Mouse (Mus musculus): Measurements from ENCODE around the gene Timm10. TPM values are rescaled to one million over a fixed set of nuclear protein-coding genes. Genes with fewer than 3 reads are reported as not detected.

The Timm10 gene
- polyA plus RNA-seq, 1 experiment from 2014 or later, result 44.3 TPM

- Histone ChIP-seq H3K36me3 (peaks cover 14% of the 10 kb centered on the region; the same call in 1 of the 2 replicates), H3K9ac (0 out of 2 replicates have a peak overlapping the region, but pooled peaks have one; percentile 10), H3K4me2 (peak overlapping the region; percentile 69), H3K9me3 (no peaks in the 10 kb centered on the region), H3K4me3 (peak overlapping the region; percentile 32), H3K4me1 (peaks cover 10% of the 10 kb centered on the region), H3K27ac (no peak overlapping the region), H3K27me3 (peaks cover 58% of the 10 kb centered on the region)
- ATAC-seq (ENCODE audit: borderline replicate concordance, extremely low read depth, low FRiP score, low TSS enrichment), result peak; percentile 37; the same call in 1 of the 2 replicates
- under 1% methylated on average over 47 of the region's 47 CpGs for WGBS
Observed at GRCm38 (mm10) chr2:84865616-84866571, 39.1 kb downstream of the Timm10 start.

DNA sequence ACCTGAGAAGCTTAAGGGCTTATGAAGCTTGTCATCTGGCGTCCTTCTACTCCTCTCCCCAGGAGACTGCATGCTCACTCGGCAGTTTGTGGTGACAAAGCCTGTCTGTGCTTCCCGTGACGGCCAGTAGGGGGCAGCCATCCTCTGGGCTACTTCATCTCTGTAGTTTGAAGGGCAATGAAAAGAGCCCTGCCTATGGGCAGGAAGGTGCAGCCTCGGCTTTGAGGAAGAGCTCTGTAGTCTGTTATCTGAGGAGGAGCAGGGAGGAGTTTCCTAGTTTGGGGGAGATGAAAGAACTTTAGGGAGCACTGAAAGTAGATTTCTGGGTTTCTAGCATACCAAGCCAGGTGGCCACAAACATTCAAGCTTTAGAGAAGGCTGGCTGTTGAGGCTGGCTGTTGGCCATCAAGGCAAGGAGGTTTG lies 41.7 kb downstream of the Timm10 start:
- Histone ChIP-seq H3K9ac (no peak overlapping the region), H3K27ac (no peak overlapping the region), H3K27me3 (peaks cover 85% of the 10 kb centered on the region), H3K9me3 (no peaks in the 10 kb centered on the region), H3K36me3 (no peaks in the 10 kb centered on the region), H3K4me3 (no peak overlapping the region), H3K4me1 (peaks cover 24% of the 10 kb centered on the region), H3K4me2 (no peak overlapping the region)
- no peak for ATAC-seq (ENCODE audit: borderline replicate concordance, extremely low read depth, low FRiP score, low TSS enrichment)
- 8% methylated on average over 5 of the region's 5 CpGs for WGBS

GRCm38 (mm10) chr2:84868977-84869376 lies 42.2 kb downstream of the Timm10 start:
- H3K4me2 ChIP-seq, result no peak overlapping the region
- H3K9me3 ChIP-seq, result no peaks in the 10 kb centered on the region
- 68% methylated on average over 2 of the region's 2 CpGs for WGBS
- H3K27me3 ChIP-seq, result peaks cover 89% of the 10 kb centered on the region
- no peaks in the 10 kb centered on the region for H3K36me3 ChIP-seq
- peaks cover 24% of the 10 kb centered on the region for H3K4me1 ChIP-seq
- H3K9ac ChIP-seq, result no peak overlapping the region
- no peak for ATAC-seq (ENCODE audit: borderline replicate concordance, extremely low read depth, low FRiP score, low TSS enrichment)
- no peak overlapping the region for H3K27ac ChIP-seq
- no peak overlapping the region for H3K4me3 ChIP-seq

DNA sequence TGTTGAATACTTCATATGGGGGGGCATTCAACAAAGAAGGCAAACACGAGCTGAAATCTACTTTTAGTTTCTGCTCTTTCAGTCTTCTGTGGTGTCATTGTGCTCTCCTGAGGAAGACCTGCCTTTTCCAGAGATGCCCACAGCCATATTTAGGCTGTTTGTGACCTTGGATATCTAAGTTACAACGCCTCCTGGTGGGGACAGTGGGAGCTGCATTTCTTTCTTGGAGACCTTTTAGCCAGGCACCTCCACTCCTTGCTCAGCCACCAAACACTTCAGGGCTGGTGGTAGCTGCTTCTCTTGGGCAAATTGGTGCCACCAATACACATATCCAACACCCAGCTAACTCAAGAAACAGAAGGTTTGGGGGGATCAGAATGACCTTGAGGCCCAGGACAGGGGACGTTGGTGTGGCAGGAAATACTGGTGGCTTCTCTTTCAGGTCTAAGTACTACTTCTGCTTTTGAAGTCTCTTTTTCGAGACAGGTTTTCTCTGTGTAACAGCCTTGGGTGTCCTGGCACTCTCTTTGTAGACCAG lies 43.9 kb downstream of the Timm10 start:
- Histone ChIP-seq H3K27ac (no peak overlapping the region), H3K4me1 (peaks cover 22% of the 10 kb centered on the region), H3K9me3 (no peaks in the 10 kb centered on the region), H3K4me2 (no peak overlapping the region), H3K4me3 (no peak overlapping the region), H3K9ac (no peak overlapping the region), H3K36me3 (no peaks in the 10 kb centered on the region), H3K27me3 (peaks cover 100% of the 10 kb centered on the region)
- 58% methylated on average over 4 of the region's 4 CpGs for WGBS
- ATAC-seq (ENCODE audit: borderline replicate concordance, extremely low read depth, low FRiP score, low TSS enrichment), result no peak

DNA sequence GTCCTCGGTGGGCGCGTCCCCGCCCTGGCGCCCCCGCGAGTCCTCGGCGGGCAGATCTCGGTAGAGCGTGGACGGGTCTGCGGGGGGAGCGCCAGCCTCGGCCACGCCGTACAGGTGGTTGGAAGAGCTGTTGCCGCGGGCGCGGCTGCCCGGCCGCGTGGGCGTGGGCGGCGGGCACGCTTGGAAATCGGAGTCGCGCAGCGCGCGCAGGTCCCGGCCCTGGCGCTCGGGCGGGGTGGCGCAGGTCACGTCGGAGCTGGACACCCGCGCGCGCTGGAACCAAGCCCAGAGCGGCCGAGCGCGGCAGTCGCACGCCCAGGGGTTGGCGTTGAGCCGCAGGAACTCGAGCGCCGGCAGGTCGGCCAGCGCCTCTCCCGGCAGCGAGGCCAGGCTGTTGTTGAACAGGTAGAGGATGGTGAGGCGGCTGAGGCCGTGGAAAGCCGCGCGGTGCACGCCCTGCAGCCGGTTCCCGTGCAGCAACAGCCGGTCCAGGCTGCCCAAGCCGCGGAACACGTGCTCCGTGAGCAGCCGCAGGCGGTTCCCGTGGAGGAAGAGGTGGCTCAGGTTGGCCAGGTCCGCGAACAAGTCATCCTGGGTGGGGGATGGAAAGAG lies 45.4 kb downstream of the Timm10 start:
- Histone ChIP-seq H3K36me3 (no peaks in the 10 kb centered on the region), H3K9me3 (no peaks in the 10 kb centered on the region), H3K4me1 (peaks cover 14% of the 10 kb centered on the region), H3K4me3 (peak overlapping the region; percentile 49), H3K27ac (no peak overlapping the region), H3K4me2 (peak overlapping the region; percentile 94), H3K27me3 (peaks cover 95% of the 10 kb centered on the region), H3K9ac (peak overlapping the region; percentile 13; the same call in 1 of the 2 replicates)
- peak; percentile 29; the same call in 1 of the 2 replicates for ATAC-seq (ENCODE audit: borderline replicate concordance, extremely low read depth, low FRiP score, low TSS enrichment)
- 1% methylated on average over 76 of the region's 78 CpGs for WGBS

DNA sequence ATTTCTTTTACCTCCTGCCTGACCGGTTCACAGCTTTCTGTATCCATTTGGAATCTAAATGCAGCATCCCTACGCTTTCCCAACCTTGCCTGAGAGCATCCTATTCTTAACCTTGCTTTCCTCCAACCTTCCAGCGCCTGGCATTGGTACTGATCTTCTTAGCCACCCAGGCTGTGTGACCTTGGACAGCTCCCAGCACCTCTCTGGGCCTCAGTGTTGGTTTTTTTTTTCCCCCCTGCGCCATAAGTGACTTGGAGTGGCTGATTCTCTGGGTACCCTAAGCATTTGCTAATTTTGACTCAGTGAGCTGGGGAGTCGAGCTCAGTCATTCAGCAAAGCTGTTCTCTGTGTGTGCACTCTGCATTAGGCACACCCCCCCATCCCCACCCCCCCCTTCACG lies 49.0 kb downstream of the Timm10 start:
- H3K4me3 ChIP-seq, result no peak overlapping the region
- H3K9me3 ChIP-seq, result no peaks in the 10 kb centered on the region
- no peak for ATAC-seq (ENCODE audit: borderline replicate concordance, extremely low read depth, low FRiP score, low TSS enrichment)
- no peak overlapping the region for H3K4me2 ChIP-seq
- 36% methylated on average over 6 of the region's 6 CpGs for whole genome bisulfite sequencing
- H3K36me3 ChIP-seq, result no peaks in the 10 kb centered on the region
- no peak overlapping the region for H3K9ac ChIP-seq
- H3K4me1 ChIP-seq, result peaks cover 14% of the 10 kb centered on the region
- H3K27ac ChIP-seq, result no peak overlapping the region
- peaks cover 67% of the 10 kb centered on the region for H3K27me3 ChIP-seq

Other genes starting within 250 kb of the Timm10 start
- gene Ctnnd1, start 176.2 kb upstream of the Timm10 start, polyA plus RNA-seq (2015; fragmentation: Nextera tagmentation; extraction: Ambion mirVana), result 61.5 and 66.0 TPM in 2 replicates
- 0.13 and 0.22 TPM in 2 replicates for gene Btbd18, start 167.9 kb upstream of the Timm10 start, polyA plus RNA-seq (2015; fragmentation: Nextera tagmentation; extraction: Ambion mirVana)
- 356 and 375 TPM in 2 replicates for gene Selenoh, start 156.2 kb upstream of the Timm10 start, polyA plus RNA-seq (2015; fragmentation: Nextera tagmentation; extraction: Ambion mirVana)
- gene Gm28635, start 149.0 kb upstream of the Timm10 start, polyA plus RNA-seq (2015; fragmentation: Nextera tagmentation; extraction: Ambion mirVana), result not detected in 2 replicates
- 37.1 and 38.0 TPM in 2 replicates for gene Med19, start 148.6 kb upstream of the Timm10 start, polyA plus RNA-seq (2015; fragmentation: Nextera tagmentation; extraction: Ambion mirVana)
- 118 and 121 TPM in 2 replicates for gene Tmx2, start 147.9 kb upstream of the Timm10 start, polyA plus RNA-seq (2015; fragmentation: Nextera tagmentation; extraction: Ambion mirVana)
- gene Zdhhc5, start 111.8 kb upstream of the Timm10 start, polyA plus RNA-seq (2015; fragmentation: Nextera tagmentation; extraction: Ambion mirVana), result 24.5 and 24.9 TPM in 2 replicates
- 27.1 and 29.3 TPM in 2 replicates for gene Clp1, start 99.6 kb upstream of the Timm10 start, polyA plus RNA-seq (2015; fragmentation: Nextera tagmentation; extraction: Ambion mirVana)
- gene Ypel4, start 92.9 kb upstream of the Timm10 start, polyA plus RNA-seq (2015; fragmentation: Nextera tagmentation; extraction: Ambion mirVana), result 6.3 and 6.6 TPM in 2 replicates
- gene Gm19426, start 83.3 kb upstream of the Timm10 start, polyA plus RNA-seq (2015; fragmentation: Nextera tagmentation; extraction: Ambion mirVana), result 7.3 and 9.8 TPM in 2 replicates
- 92.3 and 104 TPM in 2 replicates for gene Serping1, start 51.6 kb upstream of the Timm10 start, polyA plus RNA-seq (2015; fragmentation: Nextera tagmentation; extraction: Ambion mirVana)
- gene Ube2l6, start 28.2 kb upstream of the Timm10 start, polyA plus RNA-seq (2015; fragmentation: Nextera tagmentation; extraction: Ambion mirVana), result 63.8 and 63.9 TPM in 2 replicates
- 0.20 and 0.27 TPM in 2 replicates for gene Smtnl1, start 4.3 kb upstream of the Timm10 start, polyA plus RNA-seq (2015; fragmentation: Nextera tagmentation; extraction: Ambion mirVana)
- 15.1 and 15.9 TPM in 2 replicates for gene Slc43a1, start 11.9 kb downstream of the Timm10 start, polyA plus RNA-seq (2015; fragmentation: Nextera tagmentation; extraction: Ambion mirVana)
- 0.70 and 0.79 TPM in 2 replicates for gene Rtn4rl2, start 59.7 kb downstream of the Timm10 start, polyA plus RNA-seq (2015; fragmentation: Nextera tagmentation; extraction: Ambion mirVana)
- gene Slc43a3, start 109.6 kb downstream of the Timm10 start, polyA plus RNA-seq (2015; fragmentation: Nextera tagmentation; extraction: Ambion mirVana), result 78.5 and 89.7 TPM in 2 replicates
- gene Prg2, start 153.5 kb downstream of the Timm10 start, polyA plus RNA-seq (2015; fragmentation: Nextera tagmentation; extraction: Ambion mirVana), result 0.20 and 0.24 TPM in 2 replicates
- gene Prg3, start 161.2 kb downstream of the Timm10 start, polyA plus RNA-seq (2015; fragmentation: Nextera tagmentation; extraction: Ambion mirVana), result not detected in 2 replicates
- gene Ssrp1, start 210.2 kb downstream of the Timm10 start, polyA plus RNA-seq (2015; fragmentation: Nextera tagmentation; extraction: Ambion mirVana), result 298 and 303 TPM in 2 replicates
- gene P2rx3, start 210.5 kb downstream of the Timm10 start, polyA plus RNA-seq (2015; fragmentation: Nextera tagmentation; extraction: Ambion mirVana), result 0.77 and 0.91 TPM in 2 replicates
- 38.8 and 53.6 TPM in 2 replicates for gene Tnks1bp1, start 221.0 kb downstream of the Timm10 start, polyA plus RNA-seq (2015; fragmentation: Nextera tagmentation; extraction: Ambion mirVana)

Data from lung, embryonic 15.5 days (tissue).